Mouse (Mus musculus) kidney, embryonic 14.5 days (tissue): ENCODE results near the gene Isyna1. TPM values are rescaled to one million over a fixed set of nuclear protein-coding genes. Genes with fewer than 3 reads are reported as not detected.

Experiments used
- ATAC-seq: fragments of 200-750 bp; cut with Nextera tagmentation; 2 replicates; pipeline ENCODE4 v1.8.0; 2017; ENCODE audit warnings: moderate number of reproducible peaks, mild to moderate bottlenecking, moderate TSS enrichment, moderate library complexity; ENCODE audit not compliant: low FRiP score, low TSS enrichment
- H3K27ac ChIP-seq: fragments of 300-500 bp; sonication (generic); 2 replicates; pipeline ENCODE4 v1.5.1; 2014; ENCODE audit warnings: low read depth, mild to moderate bottlenecking, low read length, moderate library complexity, mixed read lengths
- H3K27me3 ChIP-seq: fragments of 300-500 bp; sonication (generic); 2 replicates; pipeline ENCODE4 v1.6.1; 2014; ENCODE audit warnings: mild to moderate bottlenecking, low read length; ENCODE audit not compliant: control insufficient read depth, insufficient read depth
- H3K36me3 ChIP-seq: fragments of 300-500 bp; sonication (generic); 2 replicates; pipeline ENCODE4 v1.6.1; 2014; ENCODE audit warnings: low read length, mixed read lengths; ENCODE audit not compliant: control insufficient read depth, insufficient read depth
- H3K4me1 ChIP-seq: fragments of 300-500 bp; sonication (generic); 2 replicates; pipeline ENCODE4 v1.6.1; 2014; ENCODE audit warnings: low read length, mixed read lengths; ENCODE audit not compliant: control insufficient read depth, insufficient read depth
- H3K4me2 ChIP-seq: fragments of 300-500 bp; sonication (generic); replicated peaks from 2 replicates; pipeline ENCODE4 v1.6.1; 2014; ENCODE audit warnings: low read depth, mild to moderate bottlenecking, low read length
- H3K4me3 ChIP-seq: fragments of 300-500 bp; sonication (generic); 2 replicates; pipeline ENCODE4 v1.5.1; 2014; ENCODE audit warnings: mild to moderate bottlenecking, low read length
- H3K9ac ChIP-seq: fragments of 300-500 bp; sonication (generic); 2 replicates; pipeline ENCODE4 v1.6.1; 2014; ENCODE audit warnings: low read depth, mild to moderate bottlenecking, low read length, moderate library complexity
- H3K9me3 ChIP-seq: fragments of 300-500 bp; sonication (generic); 2 replicates; pipeline ENCODE4 v1.6.1; 2016; ENCODE audit warnings: low read length; ENCODE audit not compliant: control insufficient read depth
- WGBS: fragments of 180-500 bp; shearing (Covaris S2); extraction: QIAGEN DNeasy Blood & Tissue Kit; methylation state at CpG from one replicate; pipeline ENCODE4 v1.1.7; 2014; 5-methylcytosine and 5-hydroxymethylcytosine counted together
- polyA plus RNA-seq: library from polyadenylated mRNA; unstranded; fragments of >200 nt; fragmentation: Nextera tagmentation; extraction: Ambion mirVana; gene quantifications from 2 replicates; pipeline ENCODE4 v1.2.1, GENCODE M21; 2014

The Isyna1 gene
- polyA plus RNA-seq, result 102 and 118 TPM in 2 replicates

- Histone ChIP-seq H3K27ac (peak within 1 kb of the TSS; percentile 76), H3K36me3 (peaks cover 45% of the 10 kb centered on the region), H3K9me3 (no peaks in the 10 kb centered on the region), H3K27me3 (no peaks in the 10 kb centered on the region), H3K4me2 (peak within 1 kb of the TSS; percentile 93), H3K9ac (peak within 1 kb of the TSS; percentile 73), H3K4me1 (peaks cover 46% of the 10 kb centered on the region), H3K4me3 (peak within 1 kb of the TSS; percentile 61)
- peak; percentile 91 for ATAC-seq
- WGBS, result under 1% methylated on average over 38 of the region's 40 CpGs
Measured at GRCm38 (mm10) chr8:70593961-70594609, at the start of gene Isyna1. Isyna1 (plus strand) TSS chr8:70594373.

GRCm38 (mm10) chr8:70546412-70546811 is 47.8 kb upstream of the Isyna1 start:
- Histone ChIP-seq H3K4me2 (no peak overlapping the region), H3K4me3 (no peak overlapping the region), H3K9me3 (no peaks in the 10 kb centered on the region), H3K9ac (no peak overlapping the region), H3K4me1 (peaks cover 4% of the 10 kb centered on the region; the same call in 1 of the 2 replicates), H3K36me3 (no peaks in the 10 kb centered on the region), H3K27ac (no peak overlapping the region), H3K27me3 (no peaks in the 10 kb centered on the region)
- 76% methylated on average over 4 of the region's 4 CpGs for WGBS
- no peak for ATAC-seq

- Histone ChIP-seq H3K27ac (no peak overlapping the region), H3K36me3 (no peaks in the 10 kb centered on the region), H3K4me1 (0 out of 2 replicates have a peak, but pooled peaks cover 13% of the 10 kb centered on the region), H3K4me3 (no peak overlapping the region), H3K9ac (no peak overlapping the region), H3K4me2 (no peak overlapping the region), H3K9me3 (no peaks in the 10 kb centered on the region), H3K27me3 (no peaks in the 10 kb centered on the region)
- no peak for ATAC-seq
- 89% methylated on average over 6 of the region's 6 CpGs for WGBS
Measured at GRCm38 (mm10) chr8:70547762-70548161, 46.4 kb upstream of the Isyna1 start.

DNA sequence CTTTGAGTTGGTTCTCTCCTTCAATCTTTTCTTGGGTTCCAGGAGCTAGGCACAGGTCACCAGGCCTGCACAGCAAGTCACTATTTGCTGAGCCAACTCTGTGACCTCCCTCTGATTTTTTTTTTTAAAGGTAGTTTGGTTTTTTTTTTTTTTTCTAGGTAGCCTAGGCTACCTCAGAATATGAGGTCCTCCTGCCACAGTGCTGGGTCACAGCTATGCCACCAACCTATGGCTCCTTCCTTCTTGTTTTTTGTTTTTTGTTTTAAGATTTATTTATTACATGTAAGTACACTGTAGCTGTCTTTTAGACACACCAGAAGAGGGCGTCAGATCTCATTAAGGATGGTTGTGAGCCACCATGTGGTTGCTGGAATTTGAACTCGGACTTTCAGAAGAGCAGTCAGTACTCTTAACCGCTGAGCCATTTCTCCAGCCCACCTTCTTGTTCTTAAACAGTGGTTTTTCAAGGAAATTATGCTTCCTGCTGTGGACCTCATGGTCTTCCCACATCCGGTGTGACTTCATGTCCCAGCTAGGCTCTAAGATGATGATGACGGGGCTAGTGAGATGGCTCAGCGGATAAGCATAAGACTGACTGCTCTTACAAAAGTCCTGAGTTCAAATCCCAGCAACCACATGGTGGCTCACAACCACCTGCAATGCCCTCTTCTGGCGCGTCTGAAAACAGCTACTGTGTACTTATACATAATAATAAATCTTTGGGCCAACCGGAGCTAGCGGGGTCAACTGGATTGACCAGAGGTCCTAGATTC is 44.6 kb upstream of the Isyna1 start:
- no peak overlapping the region for H3K4me3 ChIP-seq
- WGBS, result 92% methylated on average over 10 of the region's 10 CpGs
- no peak overlapping the region for H3K27ac ChIP-seq

GRCm38 (mm10) chr8:70551558-70552161 is 42.5 kb upstream of the Isyna1 start:
- Histone ChIP-seq H3K9ac (no peak overlapping the region), H3K4me2 (no peak overlapping the region), H3K27ac (no peak overlapping the region; the same call in 1 of the 2 replicates), H3K4me3 (no peak overlapping the region), H3K4me1 (0 out of 2 replicates have a peak, but pooled peaks cover 18% of the 10 kb centered on the region), H3K9me3 (no peaks in the 10 kb centered on the region), H3K27me3 (no peaks in the 10 kb centered on the region), H3K36me3 (no peaks in the 10 kb centered on the region)
- ATAC-seq, result no peak
- WGBS, result 59% methylated on average over 3 of the region's 3 CpGs

More for the DNA sequence above, 44.6 kb upstream of the Isyna1 start:
- Histone ChIP-seq H3K4me2 (no peak overlapping the region), H3K9ac (no peak overlapping the region), H3K36me3 (no peaks in the 10 kb centered on the region), H3K4me1 (0 out of 2 replicates have a peak, but pooled peaks cover 21% of the 10 kb centered on the region), H3K9me3 (no peaks in the 10 kb centered on the region), H3K27me3 (no peaks in the 10 kb centered on the region)
- no peak for ATAC-seq

GRCm38 (mm10) chr8:70552836-70553235 is 41.3 kb upstream of the Isyna1 start:
- Histone ChIP-seq H3K36me3 (no peaks in the 10 kb centered on the region), H3K9ac (no peak overlapping the region), H3K4me1 (0 out of 2 replicates have a peak, but pooled peaks cover 18% of the 10 kb centered on the region), H3K9me3 (no peaks in the 10 kb centered on the region), H3K27me3 (no peaks in the 10 kb centered on the region), H3K4me2 (no peak overlapping the region), H3K4me3 (no peak overlapping the region), H3K27ac (no peak overlapping the region)
- 55% methylated on average over 1 of the region's 1 CpGs for WGBS
- ATAC-seq, result no peak

GRCm38 (mm10) chr8:70553740-70554139 is 40.4 kb upstream of the Isyna1 start:
- no peak for ATAC-seq

GRCm38 (mm10) chr8:70555079-70555747 is 39.0 kb upstream of the Isyna1 start:
- no peak overlapping the region; the same call in 1 of the 2 replicates for H3K27ac ChIP-seq
- no peaks in the 10 kb centered on the region for H3K27me3 ChIP-seq
- no peak overlapping the region for H3K9ac ChIP-seq
- no peak overlapping the region for H3K4me3 ChIP-seq
- WGBS, result 85% methylated on average over 4 of the region's 4 CpGs
- H3K4me2 ChIP-seq, result no peak overlapping the region
- H3K4me1 ChIP-seq, result peaks cover 24% of the 10 kb centered on the region
- no peaks in the 10 kb centered on the region for H3K9me3 ChIP-seq
- ATAC-seq, result no peak
- H3K36me3 ChIP-seq, result no peaks in the 10 kb centered on the region

More at GRCm38 (mm10) chr8:70553740-70554139, 40.4 kb upstream of the Isyna1 start:
- no peaks in the 10 kb centered on the region for H3K27me3 ChIP-seq
- no peak overlapping the region; the same call in 1 of the 2 replicates for H3K27ac ChIP-seq
- no peaks in the 10 kb centered on the region for H3K9me3 ChIP-seq
- no peak overlapping the region for H3K4me2 ChIP-seq
- no peaks in the 10 kb centered on the region for H3K36me3 ChIP-seq
- no peak overlapping the region for H3K9ac ChIP-seq
- 0 out of 2 replicates have a peak, but pooled peaks cover 18% of the 10 kb centered on the region for H3K4me1 ChIP-seq
- no peak overlapping the region for H3K4me3 ChIP-seq
